Mouse (Mus musculus) testis, adult 2 months (tissue): ENCODE measurements around the gene Cyp46a1. TPM values are rescaled to one million over a fixed set of nuclear protein-coding genes. Genes with fewer than 3 reads are reported as not detected.
A peak's percentile ranks its signal among the peaks of the same experiment; 100 is the strongest.

Experiments
- H3K27ac ChIP-seq: fragments of 200-500 bp; 2 replicates; pipeline ENCODE4 v1.5.1; 2012; ENCODE audit warnings: low read depth, low read length; ENCODE audit not compliant: control insufficient read depth, insufficient read depth
- H3K27me3 ChIP-seq: fragments of 200-500 bp; 2 replicates; pipeline ENCODE4 v1.6.1; 2012; ENCODE audit warnings: mild to moderate bottlenecking, low read length, moderate library complexity; ENCODE audit not compliant: control insufficient read depth, insufficient read depth
- H3K36me3 ChIP-seq: fragments of 200-500 bp; 2 replicates; pipeline ENCODE4 v1.6.1; 2012; ENCODE audit warnings: mild to moderate bottlenecking, low read length; ENCODE audit not compliant: control insufficient read depth, insufficient read depth
- H3K4me1 ChIP-seq: fragments of 200-500 bp; 2 replicates; pipeline ENCODE4 v1.6.1; 2012; ENCODE audit warnings: low read length; ENCODE audit not compliant: control insufficient read depth, insufficient read depth
- H3K4me3 ChIP-seq: fragments of 200-500 bp; 2 replicates; pipeline ENCODE4 v1.5.1; 2012; ENCODE audit warnings: low read depth, mild to moderate bottlenecking, low read length, moderate library complexity, mixed read lengths; ENCODE audit not compliant: control insufficient read depth
- CTCF ChIP-seq: fragments of 200-500 bp; IDR thresholded peaks from 2 replicates; pipeline ENCODE4 v1.5.1; 2012; ENCODE audit warnings: low read depth, mild to moderate bottlenecking, inconsistent platforms, low read length, moderate library complexity; ENCODE audit not compliant: control insufficient read depth, insufficient read depth, insufficient replicate concordance
- POLR2A ChIP-seq: fragments of 200-500 bp; IDR thresholded peaks from 2 replicates; pipeline ENCODE4 v1.6.1; 2012; ENCODE audit warnings: low read depth, mild to moderate bottlenecking, inconsistent platforms, low read length, moderate library complexity; ENCODE audit not compliant: control insufficient read depth
- polyA plus RNA-seq: library from polyadenylated mRNA; depleted of rRNA; stranded (reverse); fragments of >200 nt; gene quantifications from 2 replicates; pipeline ENCODE4 v1.2.3, GENCODE M21; 2012; rRNA removed

Gene Cyp46a1
- 17.9 and 19.7 TPM in 2 replicates for polyA plus RNA-seq

DNA sequence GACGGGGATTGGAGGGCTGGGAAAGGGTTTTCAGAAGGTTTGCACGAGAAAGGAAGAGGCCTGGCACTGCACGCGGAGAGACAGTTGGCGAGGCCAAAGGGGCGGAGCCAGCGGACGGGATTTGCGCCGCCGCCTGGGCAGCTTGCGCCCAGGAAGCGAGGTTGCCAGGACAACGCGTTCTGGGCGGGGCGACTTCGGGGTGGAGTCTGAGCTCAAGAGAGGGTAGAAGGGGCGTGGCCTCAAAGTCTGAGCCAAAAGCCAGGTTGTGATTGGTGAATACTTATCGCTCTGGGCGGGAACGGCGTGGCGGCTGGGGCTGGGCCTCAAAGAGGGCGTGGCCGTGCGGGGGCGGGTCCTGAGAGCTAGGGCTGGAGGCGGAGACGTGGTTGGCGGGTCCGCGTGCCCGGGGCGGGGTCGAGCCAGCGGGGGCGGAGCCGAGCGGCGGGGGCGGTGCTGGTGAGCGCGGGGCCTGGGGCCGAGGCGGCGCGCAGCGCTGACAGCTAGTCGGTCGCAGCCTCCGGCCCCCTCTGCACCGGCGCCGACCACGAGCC lies at the start of gene Cyp46a1:
Gene Cyp46a1, plus strand, starts transcription at position 487 of the 551 bp plus-strand sequence.
- Histone ChIP-seq H3K27ac (peak within 1 kb of the TSS; percentile 64), H3K27me3 (no peaks in the 10 kb centered on the region), H3K4me3 (peak within 1 kb of the TSS; percentile 92), H3K36me3 (no peaks in the 10 kb centered on the region), H3K4me1 (peaks cover 12% of the 10 kb centered on the region)
- TF ChIP-seq CTCF (no peak), POLR2A (peak; percentile 50; the same call in 1 of the 2 replicates)

DNA sequence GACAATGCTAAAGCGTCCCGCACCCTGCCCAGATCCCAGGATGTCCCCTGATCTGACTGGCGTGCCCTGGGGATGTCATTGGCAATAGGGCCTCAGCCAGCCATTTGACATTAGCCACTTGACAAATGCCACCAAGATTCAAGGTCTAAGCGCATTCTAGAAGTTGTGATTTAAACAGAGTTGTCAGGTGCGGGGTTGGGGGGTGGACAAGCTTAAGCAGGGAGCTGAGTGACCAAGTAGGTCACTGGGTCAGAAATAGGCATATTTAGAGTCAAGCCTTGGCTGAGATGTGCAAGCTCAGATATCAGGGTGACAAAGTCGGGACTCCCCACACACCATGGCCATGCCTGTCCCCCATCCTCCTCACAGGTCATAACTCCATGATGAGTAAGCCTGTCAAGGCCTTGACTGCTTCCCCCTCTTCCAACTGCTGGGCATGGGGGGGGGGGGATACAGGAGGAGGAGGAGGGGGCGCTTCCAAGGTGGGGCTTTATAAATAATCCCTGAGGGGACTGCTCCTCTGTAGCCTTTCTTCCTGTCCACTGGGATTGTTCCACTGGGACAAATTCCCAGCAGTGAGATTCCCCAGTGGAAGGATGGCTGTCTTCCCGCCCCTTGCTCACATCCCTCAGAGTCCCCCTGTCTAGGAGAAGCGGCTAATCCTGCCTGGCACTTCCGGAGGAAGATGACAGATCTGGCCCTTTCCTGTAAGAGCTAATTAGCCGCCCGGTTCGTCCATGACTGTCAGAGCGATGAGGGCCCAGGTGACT lies 49.5 kb upstream of the Cyp46a1 start:
- TF ChIP-seq POLR2A (no peak), CTCF (no peak)
- no peak overlapping the region for H3K4me3 ChIP-seq
- no peaks in the 10 kb centered on the region for H3K27me3 ChIP-seq
- no peaks in the 10 kb centered on the region; the same call in 1 of the 2 replicates for H3K4me1 ChIP-seq
- no peaks in the 10 kb centered on the region for H3K36me3 ChIP-seq
- H3K27ac ChIP-seq, result no peak overlapping the region

DNA sequence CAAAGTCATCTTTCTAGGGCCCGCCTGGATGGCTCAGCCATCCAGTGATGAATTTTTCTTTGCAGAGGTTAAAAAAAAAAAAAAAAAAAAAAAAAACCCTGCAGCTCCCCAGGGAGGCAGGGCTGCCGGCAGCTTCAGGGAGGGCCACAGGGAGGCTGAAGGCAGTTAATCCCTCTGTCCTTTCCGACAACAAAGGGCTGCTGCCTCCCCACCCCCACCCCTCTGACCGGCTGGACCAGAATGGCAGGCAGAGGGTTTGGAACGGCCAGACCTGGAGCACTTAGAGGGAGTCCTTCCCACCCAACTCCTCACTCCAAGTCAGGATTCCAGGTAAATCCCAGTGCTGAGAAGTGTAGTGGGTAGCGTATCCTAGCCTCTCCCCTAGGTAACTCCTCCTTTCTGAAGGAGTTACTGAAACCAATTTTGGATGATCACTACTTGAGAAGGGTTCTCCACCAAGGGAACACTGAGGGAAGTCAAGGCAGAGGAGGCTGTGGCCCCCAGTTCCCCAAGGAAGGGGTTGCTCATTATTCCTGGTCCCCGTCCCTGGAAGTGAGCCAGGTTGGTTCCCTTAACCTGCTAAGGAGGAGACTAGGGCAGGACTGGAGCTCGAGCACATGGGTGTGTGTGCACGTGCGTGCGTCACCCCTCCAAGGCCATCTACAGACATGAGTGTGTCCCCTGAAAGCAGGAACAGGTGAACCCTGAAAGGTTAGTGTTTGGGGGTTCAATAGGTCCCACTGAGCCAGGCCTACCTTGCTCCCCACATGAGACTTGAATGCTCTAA lies 48.8 kb upstream of the Cyp46a1 start:
- Histone ChIP-seq H3K4me1 (no peaks in the 10 kb centered on the region; the same call in 1 of the 2 replicates), H3K36me3 (no peaks in the 10 kb centered on the region), H3K27ac (no peak overlapping the region), H3K27me3 (no peaks in the 10 kb centered on the region), H3K4me3 (no peak overlapping the region)
- TF ChIP-seq POLR2A (no peak), CTCF (no peak)

DNA sequence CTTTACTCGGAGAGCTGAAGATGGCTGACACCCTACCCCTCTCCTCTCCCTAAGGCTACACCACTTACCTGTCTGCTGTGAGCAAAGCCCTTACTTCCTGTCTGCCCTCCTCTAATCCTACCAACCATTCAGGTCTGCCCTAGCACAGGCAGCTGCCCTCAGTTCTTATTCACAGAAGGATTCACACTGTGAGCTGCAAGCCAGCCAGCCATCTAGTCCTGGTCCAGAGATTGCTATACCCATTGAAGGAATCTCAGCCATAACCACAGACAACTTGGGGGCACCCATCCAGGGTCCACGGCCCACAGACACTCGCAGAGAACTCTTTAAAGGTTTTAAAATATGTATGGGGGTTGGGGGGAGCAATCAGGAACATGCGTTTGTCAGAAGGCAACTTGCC lies 47.8 kb upstream of the Cyp46a1 start:
- H3K4me3 ChIP-seq, result no peak overlapping the region
- no peaks in the 10 kb centered on the region for H3K36me3 ChIP-seq
- no peaks in the 10 kb centered on the region for H3K27me3 ChIP-seq
- H3K27ac ChIP-seq, result no peak overlapping the region
- H3K4me1 ChIP-seq, result no peaks in the 10 kb centered on the region; the same call in 1 of the 2 replicates
- TF ChIP-seq CTCF (no peak), POLR2A (no peak)

DNA sequence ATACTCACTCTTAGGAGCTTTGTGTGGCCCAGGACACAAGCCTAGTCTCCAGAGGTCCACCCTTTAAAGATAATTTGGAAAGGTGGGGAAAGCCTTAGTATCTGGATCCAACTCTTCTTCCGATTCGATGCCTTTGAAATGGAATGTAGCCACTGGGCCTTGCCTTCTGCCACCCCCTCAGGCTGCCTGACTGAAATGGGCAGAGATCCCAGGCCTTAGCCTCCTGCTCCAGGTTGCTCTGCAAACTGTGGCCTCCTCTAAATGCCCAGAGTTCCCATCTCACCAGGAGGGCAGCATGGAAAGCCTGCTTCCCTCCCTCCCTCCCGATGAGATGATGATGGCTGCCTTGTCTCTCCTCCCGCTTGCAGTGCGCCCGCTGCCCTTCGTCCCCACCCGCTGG lies 47.2 kb upstream of the Cyp46a1 start:
- H3K27ac ChIP-seq, result no peak overlapping the region
- peaks cover 2% of the 10 kb centered on the region; the same call in 1 of the 2 replicates for H3K4me1 ChIP-seq
- no peaks in the 10 kb centered on the region for H3K27me3 ChIP-seq
- no peak overlapping the region for H3K4me3 ChIP-seq
- TF ChIP-seq POLR2A, result no peak
- no peak for TF ChIP-seq CTCF
- no peaks in the 10 kb centered on the region for H3K36me3 ChIP-seq

DNA sequence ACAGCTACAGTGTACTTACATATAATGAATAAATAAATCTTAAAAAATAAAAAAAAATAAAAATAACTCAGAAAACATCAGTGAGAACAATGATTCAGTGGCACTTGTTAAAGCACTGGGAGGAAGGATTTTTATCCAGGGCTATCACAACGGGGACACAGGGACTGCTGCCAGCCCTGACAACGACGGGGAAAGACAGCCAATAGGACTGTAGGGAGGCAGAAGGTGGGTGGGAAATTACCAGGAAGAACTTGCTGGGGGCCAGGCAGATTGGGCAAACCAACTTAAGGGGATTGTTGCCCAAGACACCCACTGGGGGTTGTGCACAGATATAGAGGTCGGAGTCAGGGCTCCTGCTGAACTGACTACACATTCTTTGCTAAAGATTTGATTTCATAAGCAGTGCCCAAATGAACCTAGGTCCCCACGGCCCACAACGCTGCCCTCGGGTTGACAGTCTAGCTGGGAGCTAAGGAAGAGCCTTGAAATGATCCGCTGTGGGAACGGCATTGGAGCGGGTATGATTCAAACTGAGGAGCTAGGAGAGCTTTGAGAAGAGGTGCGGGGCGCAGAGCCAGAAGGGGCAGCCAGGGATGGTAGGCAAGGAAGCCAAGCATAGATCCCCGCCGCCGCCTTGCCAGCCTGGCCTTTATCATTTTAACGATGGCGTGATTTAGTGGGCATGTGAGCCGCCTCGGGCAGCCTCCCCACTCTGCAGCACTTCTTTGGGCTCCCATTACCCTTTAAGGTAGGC lies 45.9 kb upstream of the Cyp46a1 start:
- no peaks in the 10 kb centered on the region for H3K36me3 ChIP-seq
- H3K27me3 ChIP-seq, result no peaks in the 10 kb centered on the region
- TF ChIP-seq POLR2A, result no peak
- no peak for TF ChIP-seq CTCF
- no peak overlapping the region for H3K4me3 ChIP-seq
- peaks cover 10% of the 10 kb centered on the region for H3K4me1 ChIP-seq
- no peak overlapping the region for H3K27ac ChIP-seq
